Mouse (Mus musculus) G1E (cell line): Measurements from ENCODE around the gene 1700001O22Rik. TPM values are rescaled to one million over a fixed set of nuclear protein-coding genes. Genes with fewer than 3 reads are reported as not detected.

Experiments used
- ATAC-seq: 2 replicates; pipeline ENCODE4 v1.8.0; 2016; ENCODE audit warnings: mild to moderate bottlenecking; ENCODE audit not compliant: insufficient number of reproducible peaks, poor library complexity, low FRiP score, severe bottlenecking; ENCODE audit errors: extremely low read depth
- DNase-seq: peaks from one replicate; pipeline ENCODE4 v3.0.0; 2012; ENCODE audit warnings: low spot score
- H3K27me3 ChIP-seq: 2 replicates; pipeline ENCODE4 v1.6.1; 2012; ENCODE audit warnings: mild to moderate bottlenecking, low read length, inconsistent platforms; ENCODE audit not compliant: insufficient read depth
- H3K36me3 ChIP-seq: replicated peaks from 2 replicates; pipeline ENCODE3; 2012; ENCODE audit warnings: mild to moderate bottlenecking, inconsistent platforms
- H3K4me1 ChIP-seq: 2 replicates; pipeline ENCODE4 v1.6.1; 2012; ENCODE audit warnings: low read depth, low read length, inconsistent platforms, mixed read lengths; ENCODE audit not compliant: insufficient read depth
- H3K4me3 ChIP-seq: 2 replicates; pipeline ENCODE4 v1.5.1; 2012; ENCODE audit warnings: low read depth, mild to moderate bottlenecking, inconsistent platforms, low read length, moderate library complexity, mixed read lengths
- H3K9me3 ChIP-seq: replicated peaks from 2 replicates; pipeline ENCODE4 v1.6.1; 2012; ENCODE audit warnings: inconsistent platforms
- CTCF ChIP-seq: IDR thresholded peaks from 2 replicates; pipeline ENCODE4 v1.5.1; 2012; ENCODE audit warnings: low read depth, low read length, inconsistent platforms, mixed read lengths
- GATA1 ChIP-seq: IDR thresholded peaks from 2 replicates; pipeline ENCODE4 v1.6.1; 2012; ENCODE audit warnings: borderline replicate concordance, low read length, inconsistent platforms, mixed read lengths
- GATA2 ChIP-seq: IDR thresholded peaks from 2 replicates; pipeline ENCODE4 v1.6.1; 2012; ENCODE audit warnings: low read depth, low read length, inconsistent platforms, borderline replicate concordance
- POLR2AphosphoS5 ChIP-seq: IDR thresholded peaks from 2 replicates; pipeline ENCODE4 v1.6.1; 2012; ENCODE audit warnings: low read depth, low read length, inconsistent platforms; ENCODE audit not compliant: insufficient replicate concordance
- TAL1 ChIP-seq: conservative IDR thresholded peaks from 2 replicates; pipeline ENCODE4 v1.6.1; 2012; ENCODE audit warnings: low read depth, low read length, inconsistent platforms, mixed read lengths
- polyA plus RNA-seq: library from polyadenylated mRNA; stranded (reverse); fragments of >175 nt; gene quantifications from 2 replicates; pipeline ENCODE4 v1.2.3, GENCODE M21; 2012
- total RNA-seq, 2 experiments: library from RNA; stranded (forward) in 1 of 2; stranded (reverse) in 1 of 2; fragments of 200-1000 nt in 1 of 2; fragments of >200 nt in 1 of 2; fragmentation: Nextera tagmentation in 1 of 2; gene quantifications; 2 replicates each; pipeline ENCODE4 v1.2.3; 2014 to 2017

1700001O22Rik gene
- total and polyA plus RNA-seq, 3 experiments = 0.33 TPM; not detected in 2

DNA sequence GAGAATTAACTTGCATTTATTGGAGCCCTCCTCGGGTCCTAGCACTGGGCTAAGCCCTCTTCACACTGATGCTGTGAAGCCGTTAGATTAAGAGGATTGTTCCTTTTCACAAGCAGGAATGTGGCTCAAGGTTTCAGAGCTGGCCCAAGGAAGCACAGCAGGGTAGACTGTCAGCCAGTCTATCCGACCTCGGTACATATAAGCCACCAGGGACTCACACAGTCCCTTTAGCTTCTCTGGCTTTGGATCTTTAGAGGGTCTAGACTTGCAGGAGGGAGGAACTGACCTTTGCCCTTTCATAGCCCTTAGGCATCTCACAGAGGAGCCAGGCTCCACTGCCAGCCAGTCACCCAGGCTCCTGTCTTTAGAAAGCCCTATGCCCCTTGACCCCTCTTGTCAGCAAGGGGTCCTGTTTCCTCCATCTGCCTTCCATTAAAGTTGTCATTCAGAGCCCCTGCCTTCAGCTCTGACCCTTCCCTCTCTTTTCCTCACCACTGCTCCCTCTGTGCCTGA is 26.9 kb upstream of the 1700001O22Rik start, which contains the start of gene Asb6:
Gene Asb6 (minus strand): TSS at position 51 of the 513 bp plus-strand sequence.
- peaks cover 43% of the 10 kb centered on the region for H3K4me1 ChIP-seq
- H3K9me3 ChIP-seq = no peaks in the 10 kb centered on the region
- DNase-seq (no peak), ATAC-seq (no peak)
- H3K27me3 ChIP-seq = peaks cover 10% of the 10 kb centered on the region
- H3K4me3 ChIP-seq = no peak within 1 kb of the TSS
- peaks cover 20% of the 10 kb centered on the region for H3K36me3 ChIP-seq
- TF ChIP-seq GATA2 = no peak
- no peak for TF ChIP-seq GATA1
- no peak for TF ChIP-seq CTCF
- no peak for TF ChIP-seq POLR2AphosphoS5
- no peak for TF ChIP-seq TAL1

DNA sequence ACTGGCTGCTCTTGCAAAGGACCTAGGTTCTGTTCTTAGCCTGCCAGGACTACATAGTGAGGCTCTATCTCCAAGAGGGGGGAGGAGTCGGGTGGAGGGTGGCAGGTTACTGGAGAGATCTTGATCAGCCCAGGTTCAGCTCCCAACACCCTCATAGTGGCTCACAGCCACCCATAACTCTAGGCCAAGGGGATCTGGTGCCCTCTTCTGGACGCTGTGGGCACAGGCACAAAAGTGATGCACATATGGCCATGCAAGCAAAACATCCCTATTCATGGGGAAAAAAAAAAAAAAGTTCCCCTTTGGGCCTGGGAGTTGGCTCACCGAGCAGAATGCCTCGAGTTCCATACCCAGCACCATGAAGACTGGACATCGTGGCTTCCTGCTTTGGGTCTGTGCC is 25.9 kb upstream of the 1700001O22Rik start:
- Histone ChIP-seq H3K4me3 (no peak overlapping the region), H3K9me3 (no peaks in the 10 kb centered on the region), H3K4me1 (peaks cover 41% of the 10 kb centered on the region), H3K36me3 (peaks cover 30% of the 10 kb centered on the region), H3K27me3 (peaks cover 10% of the 10 kb centered on the region)
- peak; percentile 37 for TF ChIP-seq CTCF
- TF ChIP-seq POLR2AphosphoS5 = no peak
- ATAC-seq (no peak), DNase-seq (no peak)

DNA sequence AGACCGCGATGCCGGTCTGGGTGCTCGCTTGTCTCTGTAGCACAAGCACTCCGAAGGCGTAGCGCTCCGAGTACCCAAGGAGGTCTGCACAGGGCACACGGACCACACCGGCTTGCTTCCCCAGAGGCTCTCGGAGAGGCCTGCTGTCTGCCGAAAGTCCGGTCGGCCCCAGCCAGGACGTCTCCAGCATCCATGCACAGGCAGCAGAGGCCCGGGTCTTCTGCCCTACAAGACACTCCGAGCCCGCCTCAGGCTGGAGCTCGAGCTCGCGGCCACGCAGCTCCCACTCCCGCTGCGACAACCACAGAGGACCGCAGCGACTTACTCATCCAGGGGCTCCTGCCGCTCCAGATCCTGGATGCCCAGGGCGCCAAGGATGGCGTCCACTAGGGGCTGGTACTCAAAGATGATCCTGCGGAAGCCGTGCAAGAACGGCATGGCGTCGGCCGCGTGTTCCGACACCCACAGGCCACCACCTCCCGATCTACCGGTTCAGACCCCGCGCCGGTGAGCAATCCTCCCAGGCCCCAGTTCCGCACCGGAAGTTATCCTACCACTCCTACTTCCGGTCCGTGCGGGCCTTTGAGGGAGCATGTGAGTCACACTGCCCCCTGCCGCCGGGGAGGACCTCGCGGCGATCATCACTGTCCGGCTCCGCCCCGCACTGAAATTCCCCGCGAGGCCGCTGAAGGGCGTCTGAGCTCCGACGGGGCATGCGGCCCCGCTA is 24.5 kb upstream of the 1700001O22Rik start:
- Histone ChIP-seq H3K9me3 (no peaks in the 10 kb centered on the region), H3K4me1 (peaks cover 55% of the 10 kb centered on the region), H3K4me3 (peak overlapping the region; percentile 81), H3K27me3 (peaks cover 10% of the 10 kb centered on the region), H3K36me3 (peaks cover 44% of the 10 kb centered on the region)
- DNase-seq = peak; percentile 85
- ATAC-seq = peak; percentile 81
- TF ChIP-seq CTCF (peak; percentile 51; the same call in 1 of the 2 replicates), POLR2AphosphoS5 (no peak)

DNA sequence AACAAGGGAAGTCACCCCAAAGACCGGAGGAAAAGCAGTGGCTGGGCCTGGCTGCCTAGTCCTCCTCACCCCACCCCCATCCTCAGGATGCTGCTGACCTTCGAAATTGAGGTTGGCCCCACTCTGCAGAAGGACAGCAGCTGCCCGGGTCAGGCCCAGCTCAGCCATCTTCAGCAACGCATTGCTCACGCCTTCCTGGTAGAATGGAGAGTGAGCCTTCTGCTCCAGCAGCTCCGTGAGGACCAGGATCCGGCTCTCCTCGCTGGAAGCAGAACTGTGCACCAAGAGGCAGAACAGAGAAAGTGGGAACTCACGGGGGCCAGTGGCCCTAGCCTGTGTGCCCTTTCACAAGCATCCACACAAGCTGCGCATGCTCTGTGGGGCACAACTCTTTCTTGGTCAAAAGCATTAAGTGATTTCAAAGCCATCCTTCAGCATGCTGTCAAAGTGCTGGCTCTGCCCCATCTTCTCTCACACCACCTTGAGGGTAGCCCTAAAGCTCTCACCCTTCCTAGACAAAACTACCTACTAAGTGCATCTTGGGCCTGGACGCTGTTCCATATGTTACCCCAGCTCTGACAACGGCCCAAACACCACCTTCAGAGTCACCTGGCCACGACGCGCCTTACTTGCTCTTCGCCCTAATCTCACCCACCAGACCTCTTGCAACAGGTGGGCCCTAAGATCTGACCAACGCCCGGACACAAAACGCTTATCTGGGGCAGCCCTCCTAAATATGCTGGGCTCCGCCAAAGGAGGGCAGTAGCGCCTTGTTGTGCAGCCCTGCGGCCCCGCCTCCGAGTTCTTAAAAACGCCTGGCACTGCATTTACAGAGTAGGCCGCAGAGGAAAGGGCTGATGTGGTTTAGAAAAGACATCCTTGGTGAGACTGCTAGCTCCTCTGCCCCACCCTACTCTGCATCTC is 23.6 kb upstream of the 1700001O22Rik start:
- H3K4me3 ChIP-seq = peak overlapping the region; percentile 81
- peaks cover 10% of the 10 kb centered on the region for H3K27me3 ChIP-seq
- ATAC-seq (no peak), DNase-seq (peak; percentile 66)
- no peaks in the 10 kb centered on the region for H3K9me3 ChIP-seq
- peaks cover 63% of the 10 kb centered on the region for H3K4me1 ChIP-seq
- H3K36me3 ChIP-seq = peaks cover 52% of the 10 kb centered on the region
- TF ChIP-seq TAL1 (peak; percentile 68), POLR2AphosphoS5 (no peak)

DNA sequence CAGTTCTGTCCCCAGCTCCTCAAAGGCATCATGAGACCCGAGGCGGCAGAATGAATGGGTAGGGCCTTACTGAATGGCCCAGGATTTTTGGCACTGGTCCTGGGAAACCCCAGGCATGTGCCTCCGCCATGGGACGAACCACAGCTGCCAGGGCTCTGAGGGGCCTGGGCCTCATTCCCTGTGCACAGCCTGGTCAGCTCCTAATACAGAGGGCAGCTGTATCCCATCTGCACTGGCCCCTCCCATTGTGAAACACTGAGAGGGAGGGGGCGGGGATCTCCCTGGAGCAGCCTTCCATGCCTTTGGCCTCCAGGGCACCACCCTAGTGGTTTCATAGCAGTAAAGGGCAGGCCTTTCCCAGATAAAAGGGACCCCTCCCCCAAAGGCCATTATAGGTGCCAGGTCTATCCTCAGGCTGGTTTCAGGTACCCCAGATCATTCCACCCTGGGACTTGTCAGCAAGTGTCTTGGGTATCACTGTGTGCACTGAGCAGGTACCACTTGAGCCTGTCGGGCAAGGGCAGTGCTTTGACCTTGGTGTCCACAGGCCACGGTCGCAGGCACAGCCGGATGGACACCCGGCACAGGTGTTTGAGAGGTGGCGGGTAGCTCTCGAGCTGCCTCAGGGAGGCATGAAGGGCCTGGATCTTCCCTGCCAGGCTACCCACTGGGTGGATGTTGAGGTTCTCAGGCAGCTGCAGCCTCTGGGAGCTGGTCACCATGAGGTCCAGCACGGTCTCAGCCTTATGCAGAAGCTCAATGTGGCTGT is 20.1 kb upstream of the 1700001O22Rik start:
- Histone ChIP-seq H3K4me1 (peaks cover 53% of the 10 kb centered on the region), H3K4me3 (0 out of 2 replicates have a peak overlapping the region, but pooled peaks have one; percentile 23), H3K9me3 (peaks cover 5% of the 10 kb centered on the region; the same call in 1 of the 2 replicates), H3K27me3 (no peaks in the 10 kb centered on the region), H3K36me3 (peaks cover 87% of the 10 kb centered on the region)
- ATAC-seq = no peak; the same call in 1 of the 2 replicates
- TF ChIP-seq GATA1 (no peak), POLR2AphosphoS5 (0 out of 2 replicates have a peak, but pooled peaks have one; percentile 9)
- DNase-seq = no peak

DNA sequence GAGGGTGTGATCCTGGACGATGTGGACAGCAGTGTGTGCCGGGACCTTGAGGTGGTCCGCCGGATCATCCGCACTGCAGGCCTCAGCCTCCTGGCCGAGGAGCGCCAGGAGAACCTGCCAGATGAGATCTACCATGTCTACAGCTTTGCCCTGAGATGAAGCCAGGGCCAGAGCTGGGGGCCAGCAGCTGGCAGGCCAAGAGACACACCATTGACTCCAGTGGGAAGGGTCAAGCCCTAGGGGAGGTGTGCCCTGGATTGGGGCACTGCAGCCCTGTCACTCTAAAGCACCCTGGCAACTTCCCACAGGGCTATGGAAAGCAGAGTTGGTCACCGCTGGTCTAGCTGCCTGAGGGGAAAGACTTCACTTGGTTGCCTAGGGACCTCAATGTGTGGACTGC is 19.0 kb upstream of the 1700001O22Rik start:
- no peak for DNase-seq
- H3K4me1 ChIP-seq = peaks cover 57% of the 10 kb centered on the region

More for the DNA sequence above, 19.0 kb upstream of the 1700001O22Rik start:
- no peak for ATAC-seq
- no peak for TF ChIP-seq GATA2
- TF ChIP-seq TAL1 = no peak
- TF ChIP-seq CTCF = no peak
- TF ChIP-seq GATA1 = no peak
- no peak for TF ChIP-seq POLR2AphosphoS5
- Histone ChIP-seq H3K9me3 (peaks cover 5% of the 10 kb centered on the region; the same call in 1 of the 2 replicates), H3K27me3 (no peaks in the 10 kb centered on the region), H3K4me3 (no peak overlapping the region; the same call in 1 of the 2 replicates), H3K36me3 (peaks cover 99% of the 10 kb centered on the region)
